In the genomic region with DNA sequence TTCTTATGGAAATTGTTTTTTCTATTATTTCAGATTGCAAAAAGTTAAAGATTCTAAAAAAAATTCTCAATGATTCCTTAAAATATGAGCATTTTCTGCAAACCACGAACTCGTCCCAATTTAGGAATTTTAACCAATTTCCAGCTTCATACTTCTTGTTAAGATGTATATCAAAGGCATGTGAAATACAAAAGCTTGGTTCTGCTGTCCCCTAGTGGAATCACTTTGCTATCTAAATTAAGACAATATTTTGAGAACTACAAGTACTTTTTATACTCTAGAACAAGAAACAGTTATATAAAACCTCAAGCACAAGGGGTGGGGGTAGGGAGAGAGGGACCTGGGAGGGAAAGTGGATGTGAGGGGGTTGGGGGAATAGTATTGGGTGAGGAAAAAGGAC, we compare ENCODE assay signal across 8 mouse cellular contexts. TPM values are rescaled to one million over a fixed set of nuclear protein-coding genes. Genes with fewer than 3 reads are reported as not detected.
A peak's percentile ranks its signal among the peaks of the same experiment; 100 is the strongest.
DNase-seq lines count a peak whose midpoint lies in the region; ATAC-seq and TF ChIP-seq lines count a peak whose summit lies in the region.

No protein-coding gene starts in this region.

- no peak overlapping the region for H3K4me3 ChIP-seq in forebrain, postnatal 0 days (ENCODE audit: low read depth, low read length)
- no peak overlapping the region for H3K4me3 ChIP-seq in forebrain, embryonic 12.5 days (replicated peaks)

- H3K27ac ChIP-seq in forebrain, postnatal 0 days (ENCODE audit: low read depth, low read length), result no peak overlapping the region
- H3K27ac ChIP-seq in forebrain, embryonic 12.5 days, result no peak overlapping the region

- H3K4me1 ChIP-seq in forebrain, postnatal 0 days (ENCODE audit: insufficient read depth), result no peaks in the 10 kb centered on the region
- no peaks in the 10 kb centered on the region for H3K4me1 ChIP-seq in forebrain, embryonic 12.5 days

- TF ChIP-seq CTCF in forebrain, postnatal 0 days (IDR thresholded peaks at IDR 0.05; ENCODE audit: low read depth), result peak; percentile 80

- peak; percentile 81 for DNase-seq in forebrain, postnatal 0 days
- peak; percentile 52 for DNase-seq in layer of hippocampus, adult 9-10 months (ENCODE audit: low spot score)
- DNase-seq in layer of hippocampus, postnatal 10 days (ENCODE audit: low spot score in 2 of 2), result no peak
- DNase-seq in 3T3-L1 (ENCODE audit: low read depth, low spot score), result peak; percentile 62
- peak; percentile 76 for DNase-seq in brain, adult 2 months (ENCODE audit: low read depth, low spot score)
- DNase-seq in gastrocnemius, postnatal 25 days, result no peak
- no peak for DNase-seq in spleen, postnatal 10 days (ENCODE audit: low spot score in 2 of 2)

- H3K9me3 ChIP-seq in forebrain, postnatal 0 days (ENCODE audit: low read length), result no peaks in the 10 kb centered on the region
- H3K9me3 ChIP-seq in forebrain, embryonic 12.5 days, result no peaks in the 10 kb centered on the region

- peaks cover 8% of the 10 kb centered on the region for H3K36me3 ChIP-seq in forebrain, postnatal 0 days (ENCODE audit: insufficient read depth)
- peaks cover 2% of the 10 kb centered on the region; the same call in 1 of the 2 replicates for H3K36me3 ChIP-seq in forebrain, embryonic 12.5 days (replicated peaks)

- no peak overlapping the region for H3K9ac ChIP-seq in forebrain, postnatal 0 days
- no peak overlapping the region for H3K9ac ChIP-seq in forebrain, embryonic 12.5 days

- H3K27me3 ChIP-seq in forebrain, postnatal 0 days (ENCODE audit: insufficient read depth, low read length), result no peaks in the 10 kb centered on the region
- H3K27me3 ChIP-seq in forebrain, embryonic 12.5 days, result no peaks in the 10 kb centered on the region

- no peak overlapping the region for H3K4me2 ChIP-seq in forebrain, postnatal 0 days (ENCODE audit: low read depth)
- no peak overlapping the region for H3K4me2 ChIP-seq in forebrain, embryonic 12.5 days

- ATAC-seq in forebrain, postnatal 0 days, result no peak
- ATAC-seq in forebrain, embryonic 12.5 days (ENCODE audit: low FRiP score), result no peak

- WGBS in forebrain, postnatal 0 days, result 61% methylated on average over 2 of the region's 2 CpGs
- 86% methylated on average over 2 of the region's 2 CpGs for WGBS in forebrain, embryonic 12.5 days

RNA-seq across cellular contexts. Expression of a gene that starts 29.7 kb away (rescaled TPM):
- 12.6 and 15.2 TPM in 2 replicates for total RNA-seq in forebrain, postnatal 0 days (2014; rRNA removed)
- polyA plus RNA-seq in forebrain, postnatal 0 days (2015; fragmentation: Nextera tagmentation; extraction: Ambion mirVana), result 14.8 and 18.2 TPM in 2 replicates
- polyA plus RNA-seq in forebrain, embryonic 12.5 days (2016; fragmentation: Nextera tagmentation; extraction: Ambion mirVana), result 26.6 and 27.1 TPM in 2 replicates
- 10 to 100 TPM; 21.9 to 22.5 TPM for total RNA-seq in layer of hippocampus, postnatal 10 days (2021)
- total RNA-seq in gastrocnemius, postnatal 25 days (2021), result 1 to 10 TPM; 8.0 to 8.4 TPM

Comparison
In these comparisons a context has a peak if more than half of its experiments do, and no peak if none do; other contexts are left out.
1. DNase-seq: peak in forebrain, postnatal 0 days (single experiment), layer of hippocampus, adult 9-10 months (single experiment), 3T3-L1 (single experiment) and brain, adult 2 months (single experiment); none in layer of hippocampus, postnatal 10 days (0 of 2), gastrocnemius, postnatal 25 days (single experiment) and spleen, postnatal 10 days (0 of 2).